Mouse (Mus musculus) stomach, embryonic 16.5 days (tissue): ENCODE results near the gene Sit1. TPM values are rescaled to one million over a fixed set of nuclear protein-coding genes. Genes with fewer than 3 reads are reported as not detected.
A peak's percentile ranks its signal among the peaks of the same experiment; 100 is the strongest.

ENCODE experiments used
- ATAC-seq: fragments of 200-750 bp; cut with Nextera tagmentation; 2 replicates; pipeline ENCODE4 v1.8.0; 2017; ENCODE audit warnings: moderate number of reproducible peaks, moderate TSS enrichment; ENCODE audit not compliant: insufficient read depth, low FRiP score
- H3K27ac ChIP-seq: fragments of 300-500 bp; sonication (generic); 2 replicates; pipeline ENCODE4 v1.5.1; 2014; ENCODE audit warnings: low read length
- H3K27me3 ChIP-seq: fragments of 300-500 bp; sonication (generic); 2 replicates; pipeline ENCODE4 v1.6.1; 2014; ENCODE audit warnings: low read length, control low read depth, mixed read lengths; ENCODE audit not compliant: control insufficient read depth, insufficient read depth
- H3K36me3 ChIP-seq: fragments of 300-500 bp; sonication (generic); 2 replicates; pipeline ENCODE4 v1.6.1; 2014; ENCODE audit warnings: low read length; ENCODE audit not compliant: control insufficient read depth, insufficient read depth
- H3K4me1 ChIP-seq: fragments of 300-500 bp; sonication (generic); 2 replicates; pipeline ENCODE4 v1.6.1; 2014; ENCODE audit warnings: low read length, control low read depth, mixed read lengths; ENCODE audit not compliant: control insufficient read depth, insufficient read depth
- H3K4me2 ChIP-seq: fragments of 300-500 bp; sonication (generic); 2 replicates; pipeline ENCODE4 v1.6.1; 2014; ENCODE audit warnings: low read depth, low read length, mixed read lengths
- H3K4me3 ChIP-seq: fragments of 300-500 bp; sonication (generic); replicated peaks from 2 replicates; pipeline ENCODE4 v1.5.1; 2014; ENCODE audit warnings: mild to moderate bottlenecking, low read length
- H3K9ac ChIP-seq: fragments of 300-500 bp; sonication (generic); 2 replicates; pipeline ENCODE4 v1.6.1; 2014; ENCODE audit warnings: low read length
- H3K9me3 ChIP-seq: fragments of 300-500 bp; sonication (generic); replicated peaks from 2 replicates; pipeline ENCODE4 v1.6.1; 2016; ENCODE audit warnings: low read length, control low read depth; ENCODE audit not compliant: control insufficient read depth
- WGBS: fragments of 180-500 bp; shearing (Covaris S2); extraction: QIAGEN DNeasy Blood & Tissue Kit; methylation state at CpG from one replicate; pipeline ENCODE4 v1.1.7; 2014; 5-methylcytosine and 5-hydroxymethylcytosine counted together
- polyA plus RNA-seq: library from polyadenylated mRNA; unstranded; fragments of >200 nt; fragmentation: Nextera tagmentation; extraction: Ambion mirVana; gene quantifications from 2 replicates; pipeline ENCODE4 v1.2.1, GENCODE M21; 2015

Sit1 gene
- polyA plus RNA-seq, 1 experiment from 2014 or later = not detected

- ATAC-seq = no peak
- Histone ChIP-seq H3K36me3 (no peaks in the 10 kb centered on the region), H3K27ac (no peak overlapping the region), H3K9ac (no peak overlapping the region), H3K4me1 (peaks cover 19% of the 10 kb centered on the region), H3K4me3 (no peak overlapping the region), H3K9me3 (no peaks in the 10 kb centered on the region), H3K4me2 (no peak overlapping the region), H3K27me3 (no peaks in the 10 kb centered on the region)
- WGBS = 79% methylated on average over 4 of the region's 4 CpGs
These were observed 20.7 kb upstream of the Sit1 start for GRCm38 (mm10) chr4:43504269-43504668.

GRCm38 (mm10) chr4:43503506-43503905, 20.0 kb upstream of the Sit1 start:
- no peak for ATAC-seq
- peaks cover 13% of the 10 kb centered on the region for H3K4me1 ChIP-seq
- no peaks in the 10 kb centered on the region for H3K9me3 ChIP-seq
- H3K27ac ChIP-seq = no peak overlapping the region
- H3K9ac ChIP-seq = no peak overlapping the region
- no peaks in the 10 kb centered on the region for H3K36me3 ChIP-seq
- H3K4me2 ChIP-seq = no peak overlapping the region
- no peaks in the 10 kb centered on the region for H3K27me3 ChIP-seq
- 79% methylated on average over 6 of the region's 6 CpGs for WGBS
- H3K4me3 ChIP-seq = no peak overlapping the region

GRCm38 (mm10) chr4:43503041-43503440, 19.5 kb upstream of the Sit1 start:
- H3K36me3 ChIP-seq = no peaks in the 10 kb centered on the region
- H3K27ac ChIP-seq = no peak overlapping the region
- H3K4me2 ChIP-seq = no peak overlapping the region
- H3K4me3 ChIP-seq = no peak overlapping the region
- no peak for ATAC-seq
- no peak overlapping the region for H3K9ac ChIP-seq
- no peaks in the 10 kb centered on the region for H3K27me3 ChIP-seq
- no peaks in the 10 kb centered on the region for H3K9me3 ChIP-seq
- 64% methylated on average over 2 of the region's 2 CpGs for WGBS
- H3K4me1 ChIP-seq = peaks cover 13% of the 10 kb centered on the region; the same call in 1 of the 2 replicates

- ATAC-seq = peak; percentile 86
- Histone ChIP-seq H3K9me3 (no peaks in the 10 kb centered on the region), H3K27ac (peak within 1 kb of the TSS; percentile 68), H3K4me2 (peak within 1 kb of the TSS; percentile 88), H3K4me3 (peak within 1 kb of the TSS; percentile 69), H3K9ac (peak within 1 kb of the TSS; percentile 78), H3K4me1 (peaks cover 19% of the 10 kb centered on the region; the same call in 1 of the 2 replicates), H3K27me3 (no peaks in the 10 kb centered on the region), H3K36me3 (0 out of 2 replicates have a peak, but pooled peaks cover 4% of the 10 kb centered on the region)
- WGBS = 7% methylated on average over 50 of the region's 50 CpGs
These were observed 16.1 kb upstream of the Sit1 start, which contains the start of gene Arhgef39 for GRCm38 (mm10) chr4:43499407-43500333. Gene Arhgef39, minus strand, starts transcription at chr4:43499695.

- peak; percentile 10; the same call in 1 of the 2 replicates for ATAC-seq
- WGBS = 14% methylated on average over 8 of the region's 8 CpGs
- H3K9ac ChIP-seq = peak overlapping the region; percentile 78
- H3K4me2 ChIP-seq = peak overlapping the region; percentile 88
- H3K4me3 ChIP-seq = peak overlapping the region; percentile 69
- no peaks in the 10 kb centered on the region for H3K9me3 ChIP-seq
- 0 out of 2 replicates have a peak, but pooled peaks cover 4% of the 10 kb centered on the region for H3K36me3 ChIP-seq
- H3K4me1 ChIP-seq = peaks cover 20% of the 10 kb centered on the region
- H3K27ac ChIP-seq = peak overlapping the region; percentile 68
- no peaks in the 10 kb centered on the region for H3K27me3 ChIP-seq
These were observed 15.4 kb upstream of the Sit1 start for GRCm38 (mm10) chr4:43498983-43499382.

- no peaks in the 10 kb centered on the region for H3K27me3 ChIP-seq
- WGBS = 63% methylated on average over 4 of the region's 4 CpGs
- H3K4me1 ChIP-seq = peaks cover 20% of the 10 kb centered on the region
- no peak overlapping the region for H3K27ac ChIP-seq
- peak overlapping the region; percentile 88 for H3K4me2 ChIP-seq
- no peaks in the 10 kb centered on the region for H3K9me3 ChIP-seq
- H3K9ac ChIP-seq = peak overlapping the region; percentile 78
- H3K36me3 ChIP-seq = 0 out of 2 replicates have a peak, but pooled peaks cover 4% of the 10 kb centered on the region
- peak overlapping the region; percentile 69 for H3K4me3 ChIP-seq
- no peak for ATAC-seq
These were observed 14.4 kb upstream of the Sit1 start for GRCm38 (mm10) chr4:43497946-43498345.

- H3K36me3 ChIP-seq = 0 out of 2 replicates have a peak, but pooled peaks cover 4% of the 10 kb centered on the region
- no peak overlapping the region for H3K9ac ChIP-seq
- no peaks in the 10 kb centered on the region for H3K27me3 ChIP-seq
- WGBS = 92% methylated on average over 8 of the region's 8 CpGs
- no peak overlapping the region for H3K4me3 ChIP-seq
- peaks cover 20% of the 10 kb centered on the region for H3K4me1 ChIP-seq
- H3K4me2 ChIP-seq = peak overlapping the region; percentile 88
- no peaks in the 10 kb centered on the region for H3K9me3 ChIP-seq
- no peak for ATAC-seq
- H3K27ac ChIP-seq = no peak overlapping the region
These were observed 13.9 kb upstream of the Sit1 start for GRCm38 (mm10) chr4:43497405-43497804.

GRCm38 (mm10) chr4:43496587-43496986, 13.1 kb upstream of the Sit1 start:
- H3K4me2 ChIP-seq = no peak overlapping the region
- peaks cover 20% of the 10 kb centered on the region for H3K4me1 ChIP-seq
- ATAC-seq = no peak

GRCm38 (mm10) chr4:43493846-43494240, 10.3 kb upstream of the Sit1 start:
- WGBS = 1% methylated on average over 9 of the region's 9 CpGs
- H3K4me2 ChIP-seq = peak overlapping the region; percentile 64
- H3K4me1 ChIP-seq = peaks cover 14% of the 10 kb centered on the region
- H3K27ac ChIP-seq = peak overlapping the region; percentile 89
- no peaks in the 10 kb centered on the region for H3K9me3 ChIP-seq
- no peak for ATAC-seq
- no peaks in the 10 kb centered on the region for H3K27me3 ChIP-seq
- peak overlapping the region; percentile 57 for H3K4me3 ChIP-seq
- H3K9ac ChIP-seq = peak overlapping the region; percentile 77
- H3K36me3 ChIP-seq = 0 out of 2 replicates have a peak, but pooled peaks cover 4% of the 10 kb centered on the region

More at GRCm38 (mm10) chr4:43496587-43496986, 13.1 kb upstream of the Sit1 start:
- no peaks in the 10 kb centered on the region for H3K9me3 ChIP-seq
- 68% methylated on average over 6 of the region's 6 CpGs for WGBS
- no peak overlapping the region for H3K4me3 ChIP-seq
- peak overlapping the region; percentile 64; the same call in 1 of the 2 replicates for H3K27ac ChIP-seq
- H3K27me3 ChIP-seq = no peaks in the 10 kb centered on the region
- 0 out of 2 replicates have a peak, but pooled peaks cover 4% of the 10 kb centered on the region for H3K36me3 ChIP-seq
- H3K9ac ChIP-seq = no peak overlapping the region
